Mouse (Mus musculus): Measurements from ENCODE around the gene Gm17402. TPM values are rescaled to one million over a fixed set of nuclear protein-coding genes. Genes with fewer than 3 reads are reported as not detected.

Gm17402 gene
- polyA plus RNA-seq, 1 experiment from 2014 or later: not detected

DNA sequence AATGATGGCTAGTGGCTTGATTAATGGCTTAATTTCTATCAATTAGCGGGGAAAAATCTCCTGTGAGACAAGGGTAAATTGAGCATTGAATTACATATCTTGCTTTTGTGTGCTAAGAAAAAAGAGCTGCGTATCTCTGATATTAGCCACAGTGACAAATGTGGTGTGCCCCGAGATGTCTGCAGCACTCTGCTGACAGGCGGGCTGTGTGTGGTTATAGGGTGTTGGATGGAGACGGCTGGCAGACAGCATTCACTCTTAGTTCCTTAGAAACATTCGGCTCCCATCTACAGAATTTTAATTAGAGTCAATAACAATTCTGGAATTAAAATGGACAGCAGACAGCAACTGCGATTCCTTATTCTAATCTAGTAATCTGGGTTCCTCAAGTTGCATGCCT lies 34.0 kb downstream of the Gm17402 start:
- no peak overlapping the region for H3K9ac ChIP-seq (ENCODE audit: low read length)
- no peaks in the 10 kb centered on the region for H3K36me3 ChIP-seq (ENCODE audit: control insufficient read depth, insufficient read depth, low read length)
- no peak overlapping the region for H3K27ac ChIP-seq (ENCODE audit: low read depth, low read length)
- no peak for DNase-seq (ENCODE audit: low spot score)
- H3K9me3 ChIP-seq (ENCODE audit: control insufficient read depth, low read length): no peaks in the 10 kb centered on the region
- H3K4me3 ChIP-seq (ENCODE audit: low read depth, low read length): no peak overlapping the region
- no peaks in the 10 kb centered on the region for H3K4me1 ChIP-seq (replicated peaks; ENCODE audit: control insufficient read depth, insufficient read depth, low read length)
- H3K27me3 ChIP-seq (ENCODE audit: control insufficient read depth, insufficient read depth, low read length): no peaks in the 10 kb centered on the region
- WGBS: 73% methylated on average over 7 of the region's 7 CpGs
- no peak for ATAC-seq (replicated peaks; ENCODE audit: low FRiP score)
- H3K4me2 ChIP-seq (ENCODE audit: low read depth, low read length, severe bottlenecking): no peak overlapping the region

DNA sequence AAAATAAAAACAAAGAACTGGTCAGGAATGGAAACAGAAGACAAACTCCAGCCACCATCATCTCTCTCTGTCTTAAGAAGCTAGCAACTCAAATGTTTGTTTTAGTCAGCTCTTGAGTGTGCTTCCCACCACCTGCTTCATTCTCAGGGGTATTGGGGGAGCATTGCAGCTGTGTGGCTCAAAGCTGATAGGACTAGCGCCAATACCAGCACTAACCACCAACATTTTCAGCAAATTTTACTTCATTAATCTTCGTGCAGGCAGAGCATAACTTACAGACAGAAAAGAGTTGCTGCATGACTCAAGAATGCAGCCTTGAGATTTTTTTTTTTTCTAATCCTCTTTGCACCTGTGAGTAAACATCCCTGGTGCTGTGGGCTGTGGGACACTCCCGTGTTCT lies 35.4 kb downstream of the Gm17402 start:
- Histone ChIP-seq H3K9ac (ENCODE audit: low read length) (no peak overlapping the region), H3K4me2 (ENCODE audit: low read depth, low read length, severe bottlenecking) (no peak overlapping the region), H3K4me1 (replicated peaks; ENCODE audit: control insufficient read depth, insufficient read depth, low read length) (no peaks in the 10 kb centered on the region), H3K27ac (ENCODE audit: low read depth, low read length) (no peak overlapping the region), H3K9me3 (ENCODE audit: control insufficient read depth, low read length) (no peaks in the 10 kb centered on the region), H3K27me3 (ENCODE audit: control insufficient read depth, insufficient read depth, low read length) (no peaks in the 10 kb centered on the region), H3K4me3 (ENCODE audit: low read depth, low read length) (no peak overlapping the region), H3K36me3 (ENCODE audit: control insufficient read depth, insufficient read depth, low read length) (no peaks in the 10 kb centered on the region)
- 82% methylated on average over 3 of the region's 3 CpGs for WGBS
- ATAC-seq (replicated peaks; ENCODE audit: low FRiP score) (no peak), DNase-seq (ENCODE audit: low spot score) (no peak)

DNA sequence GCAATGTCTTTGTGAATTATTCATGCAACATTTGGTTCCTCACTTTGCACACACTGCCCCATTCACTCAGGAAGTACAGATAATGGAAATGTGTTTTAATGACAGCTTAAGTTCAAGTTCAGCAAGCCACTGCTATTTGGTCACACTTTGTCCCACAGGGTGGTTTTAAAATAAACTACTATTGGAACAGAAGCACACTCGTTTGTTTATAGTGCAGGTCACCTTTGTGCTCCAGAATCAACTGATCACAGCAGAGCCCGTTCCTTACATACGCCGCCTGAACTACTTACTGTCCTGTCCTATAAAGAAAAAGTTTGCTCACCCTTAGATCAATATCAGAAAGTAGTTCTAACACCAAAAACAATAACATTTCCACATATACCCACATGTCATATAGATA lies 52.5 kb downstream of the Gm17402 start:
- no peaks in the 10 kb centered on the region for H3K4me1 ChIP-seq (replicated peaks; ENCODE audit: control insufficient read depth, insufficient read depth, low read length)
- no peaks in the 10 kb centered on the region for H3K9me3 ChIP-seq (ENCODE audit: control insufficient read depth, low read length)
- H3K4me2 ChIP-seq (ENCODE audit: low read depth, low read length, severe bottlenecking): no peak overlapping the region
- no peak overlapping the region for H3K9ac ChIP-seq (ENCODE audit: low read length)
- H3K4me3 ChIP-seq (ENCODE audit: low read depth, low read length): no peak overlapping the region
- no peaks in the 10 kb centered on the region for H3K27me3 ChIP-seq (ENCODE audit: control insufficient read depth, insufficient read depth, low read length)
- H3K36me3 ChIP-seq (ENCODE audit: control insufficient read depth, insufficient read depth, low read length): no peaks in the 10 kb centered on the region
- 85% methylated on average over 4 of the region's 4 CpGs for WGBS
- ATAC-seq (replicated peaks; ENCODE audit: low FRiP score) (no peak), DNase-seq (ENCODE audit: low spot score) (no peak)
- no peak overlapping the region for H3K27ac ChIP-seq (ENCODE audit: low read depth, low read length)

Other genes starting within 250 kb of the Gm17402 start
- 24.0 and 26.0 TPM in 2 replicates for gene Mlf1, start 1.1 kb downstream of the Gm17402 start, polyA plus RNA-seq (2014; fragmentation: Nextera tagmentation; extraction: Ambion mirVana)
- 49.9 and 52.7 TPM in 2 replicates for gene Gfm1, start 54.9 kb upstream of the Gm17402 start, polyA plus RNA-seq (2014; fragmentation: Nextera tagmentation; extraction: Ambion mirVana)
- 48.9 and 51.6 TPM in 2 replicates for gene Lxn, start 88.8 kb upstream of the Gm17402 start, polyA plus RNA-seq (2014; fragmentation: Nextera tagmentation; extraction: Ambion mirVana)
- gene Rarres1, start 140.4 kb upstream of the Gm17402 start, polyA plus RNA-seq (2014; fragmentation: Nextera tagmentation; extraction: Ambion mirVana): 0.27 and 0.37 TPM in 2 replicates
- gene Mfsd1, start 207.6 kb upstream of the Gm17402 start, polyA plus RNA-seq (2014; fragmentation: Nextera tagmentation; extraction: Ambion mirVana): 56.3 and 61.1 TPM in 2 replicates